Mouse (Mus musculus): ENCODE results near the gene Slc35e2.

GRCm38 (mm10) chr4:155618321-155618720 lies 17.1 kb downstream of the Slc35e2 start:
- TF ChIP-seq CTCF (IDR thresholded peaks at IDR 0.05) (no peak), EP300 (IDR thresholded peaks at IDR 0.05) (no peak)
